Mouse (Mus musculus): ENCODE measurements around the gene Nmur1.
A peak's percentile ranks its signal among the peaks of the same experiment; 100 is the strongest.

DNA sequence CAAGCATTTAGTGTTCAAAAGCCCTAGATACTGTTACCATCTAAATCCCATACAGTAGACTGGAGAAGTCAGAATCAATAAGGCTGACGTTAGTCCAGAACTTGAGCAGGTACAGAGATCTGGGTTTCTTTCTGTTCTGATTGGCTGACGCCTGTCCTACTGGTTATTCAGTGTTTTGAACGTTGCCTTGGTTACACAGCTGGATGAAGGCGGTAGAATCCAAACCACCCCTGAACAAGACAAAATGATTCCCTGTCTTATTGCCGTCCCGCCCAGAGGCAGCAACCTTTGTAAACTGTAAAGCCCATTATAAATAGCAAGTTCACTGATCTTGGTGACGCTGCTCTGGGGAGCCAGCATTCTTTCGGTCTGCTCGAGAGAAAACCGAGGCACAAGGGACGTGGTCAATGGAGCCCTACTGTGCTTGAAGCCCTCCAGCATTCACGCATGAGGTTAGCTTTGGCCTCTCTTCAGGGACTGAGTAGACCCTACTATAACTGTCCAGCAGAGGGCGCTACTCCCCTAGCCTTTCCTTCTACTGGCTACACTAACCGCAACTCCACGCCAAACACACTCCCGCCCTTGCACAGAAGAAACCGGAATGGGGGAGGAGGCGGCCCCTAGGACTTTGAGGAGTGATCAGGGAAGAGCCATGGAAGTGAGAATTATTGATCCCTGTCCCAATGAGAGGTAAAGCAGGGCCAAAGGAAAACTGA lies 14.3 kb upstream of the Nmur1 start:
- TF ChIP-seq CTCF (IDR thresholded peaks at IDR 0.05; ENCODE audit: control insufficient read depth, insufficient read depth, insufficient read length) (peak; percentile 87), USF1 (IDR thresholded peaks at IDR 0.05; ENCODE audit: low read depth) (no peak), MAX (IDR thresholded peaks at IDR 0.05) (peak; percentile 54), MYOG (IDR thresholded peaks at IDR 0.05; ENCODE audit: control insufficient read depth, extremely low read depth, insufficient read length) (no peak)
